Mouse (Mus musculus) ES-Bruce4 (cell line): ENCODE measurements around the gene Pax5. TPM values are rescaled to one million over a fixed set of nuclear protein-coding genes. Genes with fewer than 3 reads are reported as not detected.

Source experiments
- H3K27ac ChIP-seq: 2 replicates; pipeline ENCODE4 v1.5.1; 2012; ENCODE audit warnings: low read length, inconsistent platforms; ENCODE audit not compliant: insufficient read depth
- H3K27me3 ChIP-seq: 2 replicates; pipeline ENCODE4 v1.6.1; 2012; ENCODE audit warnings: mild to moderate bottlenecking, low read length, inconsistent platforms; ENCODE audit not compliant: control insufficient read depth, poor library complexity, insufficient read depth, severe bottlenecking
- H3K36me3 ChIP-seq: 2 replicates; pipeline ENCODE4 v1.6.1; 2012; ENCODE audit warnings: inconsistent platforms, mild to moderate bottlenecking, low read length, moderate library complexity; ENCODE audit not compliant: control insufficient read depth, poor library complexity, insufficient read depth, severe bottlenecking
- H3K4me1 ChIP-seq: one replicate; pipeline ENCODE4 v1.8.1; 2011; ENCODE audit warnings: low read length; ENCODE audit not compliant: control insufficient read depth, insufficient read depth
- H3K4me3 ChIP-seq: 2 replicates; pipeline ENCODE4 v1.5.1; 2011; ENCODE audit warnings: low read depth, mild to moderate bottlenecking, low read length
- H3K9ac ChIP-seq: 2 replicates; pipeline ENCODE4 v1.6.1; 2012; ENCODE audit warnings: low read depth, mild to moderate bottlenecking, inconsistent platforms; ENCODE audit not compliant: poor library complexity, severe bottlenecking
- H3K9me3 ChIP-seq: replicated peaks from 2 replicates; pipeline ENCODE4 v1.6.1; 2012; ENCODE audit warnings: mild to moderate bottlenecking, low read length, inconsistent platforms; ENCODE audit not compliant: control insufficient read depth, poor library complexity, insufficient read depth, severe bottlenecking
- CTCF ChIP-seq: IDR thresholded peaks from one replicate; pipeline ENCODE4 v1.8.1; 2011; ENCODE audit warnings: low read depth, low read length
- EP300 ChIP-seq: IDR thresholded peaks from 2 replicates; pipeline ENCODE4 v1.6.1; 2011; ENCODE audit warnings: low read depth, low read length; ENCODE audit not compliant: insufficient read depth
- POLR2A ChIP-seq: IDR thresholded peaks from one replicate; pipeline ENCODE4 v1.8.1; 2011; ENCODE audit warnings: low read length; ENCODE audit not compliant: insufficient read depth
- polyA plus RNA-seq: library from polyadenylated mRNA; stranded (reverse); fragments of >200 nt; gene quantifications from 2 replicates; pipeline ENCODE4 v1.2.4, GENCODE M21; 2011; ENCODE audit warnings: low read depth; ENCODE audit not compliant: missing spikeins, insufficient read depth, insufficient read length

The Pax5 gene
- polyA plus RNA-seq, 1 experiment = not detected

DNA sequence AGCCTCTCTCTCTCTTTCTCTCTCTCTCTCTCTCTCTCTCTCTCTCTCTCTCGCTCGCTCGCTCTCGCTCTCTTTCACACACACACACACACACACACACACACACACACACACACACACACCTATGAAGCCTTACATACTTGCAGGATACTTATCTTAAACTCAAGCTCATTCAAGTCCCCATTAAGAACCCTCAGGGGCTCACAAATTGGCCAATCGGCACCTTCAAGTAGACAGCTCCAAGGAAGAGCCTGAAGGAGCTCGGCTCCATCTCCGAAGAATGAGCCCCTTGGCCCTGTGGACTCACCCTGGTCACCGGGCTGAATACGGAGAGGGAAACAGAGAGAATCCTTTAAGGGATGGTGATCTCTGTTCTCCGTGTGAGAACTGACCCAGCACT, 141.1 kb downstream of the Pax5 start:
- no peak for TF ChIP-seq POLR2A
- no peak for TF ChIP-seq EP300
- H3K36me3 ChIP-seq = no peaks in the 10 kb centered on the region
- no peaks in the 10 kb centered on the region for H3K9me3 ChIP-seq
- H3K9ac ChIP-seq = no peak overlapping the region
- no peaks in the 10 kb centered on the region for H3K27me3 ChIP-seq
- no peak overlapping the region for H3K4me3 ChIP-seq
- no peak overlapping the region for H3K27ac ChIP-seq
- no peaks in the 10 kb centered on the region for H3K4me1 ChIP-seq

GRCm38 (mm10) chr4:44568666-44569065, 141.6 kb downstream of the Pax5 start:
- no peaks in the 10 kb centered on the region for H3K9me3 ChIP-seq
- no peak overlapping the region for H3K27ac ChIP-seq
- H3K4me3 ChIP-seq = no peak overlapping the region
- H3K9ac ChIP-seq = no peak overlapping the region
- no peaks in the 10 kb centered on the region for H3K36me3 ChIP-seq
- TF ChIP-seq CTCF (no peak), POLR2A (no peak), EP300 (no peak)
- no peaks in the 10 kb centered on the region for H3K4me1 ChIP-seq
- no peaks in the 10 kb centered on the region for H3K27me3 ChIP-seq

GRCm38 (mm10) chr4:44566401-44566800, 143.9 kb downstream of the Pax5 start:
- no peak overlapping the region for H3K9ac ChIP-seq
- no peaks in the 10 kb centered on the region for H3K4me1 ChIP-seq
- TF ChIP-seq POLR2A (no peak), CTCF (no peak), EP300 (no peak)
- H3K27me3 ChIP-seq = no peaks in the 10 kb centered on the region
- no peak overlapping the region for H3K4me3 ChIP-seq
- H3K36me3 ChIP-seq = no peaks in the 10 kb centered on the region
- H3K27ac ChIP-seq = no peak overlapping the region
- H3K9me3 ChIP-seq = no peaks in the 10 kb centered on the region

DNA sequence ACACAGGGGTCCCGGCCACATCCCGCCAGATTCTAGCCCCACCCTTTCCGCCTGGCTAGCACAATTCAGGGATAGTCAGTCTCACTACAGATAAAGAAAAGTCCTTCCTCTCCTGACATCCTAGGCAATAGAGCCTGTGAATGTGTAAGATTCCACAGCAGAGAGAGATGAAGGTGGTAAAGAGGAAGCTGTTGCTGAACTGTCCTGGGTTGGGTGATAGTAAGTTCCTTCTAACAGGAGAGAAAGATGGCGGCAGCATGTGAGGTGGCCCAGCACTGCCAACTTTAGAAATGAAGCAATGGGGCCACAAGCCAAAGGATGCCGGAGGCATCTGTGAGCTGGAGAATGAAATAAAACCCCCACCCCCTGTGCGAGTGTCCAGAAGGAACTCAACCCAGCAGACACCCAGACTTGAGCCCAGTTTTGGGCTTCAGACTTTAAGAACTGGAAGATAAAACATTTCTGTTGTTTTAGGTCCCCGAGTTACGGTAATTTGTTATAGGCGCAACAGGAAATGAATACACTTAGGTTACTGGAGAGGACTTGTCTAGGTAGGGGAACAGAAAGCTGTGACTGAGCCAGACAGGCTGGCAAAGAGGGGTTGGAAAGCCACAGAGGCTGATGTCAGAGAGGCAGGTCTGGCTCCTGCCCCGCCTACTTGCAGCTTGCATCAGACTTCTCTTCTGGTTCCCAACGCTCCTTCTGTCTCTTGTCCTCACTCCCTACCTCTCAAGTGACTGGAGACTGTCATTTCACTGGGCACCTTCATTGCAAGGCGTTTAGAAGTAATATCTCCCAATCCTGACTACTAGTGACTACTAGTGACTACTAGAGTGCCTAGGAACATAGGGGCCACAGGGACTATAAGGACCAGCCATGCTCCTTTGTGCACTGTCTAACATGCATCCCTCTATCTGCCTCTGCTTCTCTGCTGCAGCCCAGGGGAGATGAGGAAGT, 144.9 kb downstream of the Pax5 start:
- Histone ChIP-seq H3K27me3 (no peaks in the 10 kb centered on the region), H3K4me1 (no peaks in the 10 kb centered on the region), H3K4me3 (no peak overlapping the region), H3K9me3 (no peaks in the 10 kb centered on the region), H3K27ac (no peak overlapping the region), H3K9ac (no peak overlapping the region), H3K36me3 (no peaks in the 10 kb centered on the region)
- TF ChIP-seq CTCF = no peak
- TF ChIP-seq EP300 = no peak
- TF ChIP-seq POLR2A = no peak

- H3K4me3 ChIP-seq = no peak overlapping the region
- no peaks in the 10 kb centered on the region for H3K36me3 ChIP-seq
- no peaks in the 10 kb centered on the region for H3K4me1 ChIP-seq
- no peaks in the 10 kb centered on the region for H3K9me3 ChIP-seq
- H3K27me3 ChIP-seq = no peaks in the 10 kb centered on the region
- no peak overlapping the region for H3K9ac ChIP-seq
- TF ChIP-seq EP300 (0 out of 2 replicates have a peak, but pooled peaks have one; percentile 15), POLR2A (no peak), CTCF (peak; percentile 88)
- no peak overlapping the region for H3K27ac ChIP-seq
Measured at GRCm38 (mm10) chr4:44564602-44565001, 145.7 kb downstream of the Pax5 start.

DNA sequence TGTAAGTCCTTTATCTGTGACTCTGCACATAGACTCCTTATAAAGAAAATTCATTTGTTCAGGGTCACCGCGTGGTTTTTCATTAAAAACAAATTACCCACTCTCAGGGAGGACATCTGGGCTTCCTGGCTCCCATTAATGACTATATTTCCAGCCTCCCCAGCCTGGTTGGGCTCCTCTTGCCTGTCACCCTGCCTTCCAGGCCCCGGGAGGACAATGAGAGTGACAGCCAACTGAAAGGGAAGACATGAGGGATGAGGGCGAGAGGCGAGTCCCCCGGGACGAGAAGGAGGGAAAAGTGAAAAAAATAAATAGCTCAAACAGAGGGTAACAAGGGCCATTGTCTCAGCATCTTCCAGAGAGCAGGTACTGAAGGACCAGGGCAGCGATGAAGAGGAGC, 149.3 kb downstream of the Pax5 start:
- H3K27me3 ChIP-seq = no peaks in the 10 kb centered on the region

More for the DNA sequence above, 149.3 kb downstream of the Pax5 start:
- Histone ChIP-seq H3K4me3 (no peak overlapping the region), H3K9ac (no peak overlapping the region), H3K27ac (no peak overlapping the region), H3K9me3 (no peaks in the 10 kb centered on the region), H3K36me3 (no peaks in the 10 kb centered on the region), H3K4me1 (no peaks in the 10 kb centered on the region)
- TF ChIP-seq POLR2A (no peak), CTCF (no peak), EP300 (no peak)
